Mouse (Mus musculus): ENCODE results near the gene Ano9. TPM values are rescaled to one million over a fixed set of nuclear protein-coding genes. Genes with fewer than 3 reads are reported as not detected.

The Ano9 gene
- polyA plus RNA-seq, 1 experiment from 2014 or later, result 20.3 TPM

GRCm38 (mm10) chr7:141121051-141121531 is 3.5 kb upstream of the Ano9 start:
- no peak overlapping the region for H3K9ac ChIP-seq (ENCODE audit: low read length)
- WGBS, result 78% methylated on average over 5 of the region's 5 CpGs
- no peak overlapping the region for H3K4me2 ChIP-seq (ENCODE audit: low read length)
- DNase-seq (ENCODE audit: low spot score) (no peak), ATAC-seq (replicated peaks; ENCODE audit: low FRiP score, low TSS enrichment, low read depth) (no peak)
- H3K9me3 ChIP-seq (ENCODE audit: control insufficient read depth, low read length), result no peaks in the 10 kb centered on the region
- no peaks in the 10 kb centered on the region for H3K27me3 ChIP-seq (replicated peaks; ENCODE audit: control insufficient read depth, insufficient read depth, low read length)
- H3K36me3 ChIP-seq (ENCODE audit: control insufficient read depth, insufficient read depth, low read length), result no peaks in the 10 kb centered on the region
- no peak overlapping the region for H3K4me3 ChIP-seq (ENCODE audit: low read depth, low read length)
- no peaks in the 10 kb centered on the region for H3K4me1 ChIP-seq (replicated peaks; ENCODE audit: control insufficient read depth, insufficient read depth, low read length)
- no peak overlapping the region for H3K27ac ChIP-seq (ENCODE audit: low read depth)

- H3K36me3 ChIP-seq (ENCODE audit: control insufficient read depth, insufficient read depth, low read length), result no peaks in the 10 kb centered on the region
- no peaks in the 10 kb centered on the region for H3K27me3 ChIP-seq (replicated peaks; ENCODE audit: control insufficient read depth, insufficient read depth, low read length)
- H3K9me3 ChIP-seq (ENCODE audit: control insufficient read depth, low read length), result no peaks in the 10 kb centered on the region
- 85% methylated on average over 3 of the region's 3 CpGs for WGBS
- ATAC-seq (replicated peaks; ENCODE audit: low FRiP score, low TSS enrichment, low read depth) (no peak), DNase-seq (ENCODE audit: low spot score) (no peak)
- no peak overlapping the region for H3K4me3 ChIP-seq (ENCODE audit: low read depth, low read length)
- no peaks in the 10 kb centered on the region for H3K4me1 ChIP-seq (replicated peaks; ENCODE audit: control insufficient read depth, insufficient read depth, low read length)
- H3K27ac ChIP-seq (ENCODE audit: low read depth), result no peak overlapping the region
- no peak overlapping the region for H3K4me2 ChIP-seq (ENCODE audit: low read length)
- no peak overlapping the region for H3K9ac ChIP-seq (ENCODE audit: low read length)
These were observed 3.0 kb upstream of the Ano9 start for GRCm38 (mm10) chr7:141120605-141121004.

GRCm38 (mm10) chr7:141119487-141119886 is 1.9 kb upstream of the Ano9 start:
- no peak overlapping the region for H3K27ac ChIP-seq (ENCODE audit: low read depth)
- no peaks in the 10 kb centered on the region for H3K27me3 ChIP-seq (replicated peaks; ENCODE audit: control insufficient read depth, insufficient read depth, low read length)
- ATAC-seq (replicated peaks; ENCODE audit: low FRiP score, low TSS enrichment, low read depth) (no peak), DNase-seq (ENCODE audit: low spot score) (no peak)
- no peak overlapping the region for H3K9ac ChIP-seq (ENCODE audit: low read length)
- H3K4me1 ChIP-seq (replicated peaks; ENCODE audit: control insufficient read depth, insufficient read depth, low read length), result no peaks in the 10 kb centered on the region
- no peak overlapping the region for H3K4me2 ChIP-seq (ENCODE audit: low read length)
- no peaks in the 10 kb centered on the region for H3K9me3 ChIP-seq (ENCODE audit: control insufficient read depth, low read length)
- H3K36me3 ChIP-seq (ENCODE audit: control insufficient read depth, insufficient read depth, low read length), result no peaks in the 10 kb centered on the region
- 72% methylated on average over 3 of the region's 3 CpGs for WGBS
- no peak overlapping the region for H3K4me3 ChIP-seq (ENCODE audit: low read depth, low read length)

GRCm38 (mm10) chr7:141115874-141116273 is 1.7 kb downstream of the Ano9 start:
- H3K4me2 ChIP-seq (ENCODE audit: low read length), result no peak overlapping the region
- no peaks in the 10 kb centered on the region for H3K4me1 ChIP-seq (replicated peaks; ENCODE audit: control insufficient read depth, insufficient read depth, low read length)
- no peaks in the 10 kb centered on the region for H3K36me3 ChIP-seq (ENCODE audit: control insufficient read depth, insufficient read depth, low read length)
- ATAC-seq (replicated peaks; ENCODE audit: low FRiP score, low TSS enrichment, low read depth) (no peak), DNase-seq (ENCODE audit: low spot score) (no peak)
- 87% methylated on average over 9 of the region's 9 CpGs for WGBS
- no peak overlapping the region for H3K27ac ChIP-seq (ENCODE audit: low read depth)
- no peak overlapping the region for H3K4me3 ChIP-seq (ENCODE audit: low read depth, low read length)
- no peaks in the 10 kb centered on the region for H3K9me3 ChIP-seq (ENCODE audit: control insufficient read depth, low read length)
- H3K9ac ChIP-seq (ENCODE audit: low read length), result no peak overlapping the region
- H3K27me3 ChIP-seq (replicated peaks; ENCODE audit: control insufficient read depth, insufficient read depth, low read length), result no peaks in the 10 kb centered on the region

GRCm38 (mm10) chr7:141103161-141103560 is 14.4 kb downstream of the Ano9 start:
- H3K9me3 ChIP-seq (ENCODE audit: control insufficient read depth, low read length), result no peaks in the 10 kb centered on the region
- ATAC-seq (replicated peaks; ENCODE audit: low FRiP score, low TSS enrichment, low read depth), result no peak

GRCm38 (mm10) chr7:141099911-141100691 is 17.5 kb downstream of the Ano9 start, which contains the start of gene Sigirr:
TSS of gene Sigirr (minus strand) at chr7:141100572.
- Histone ChIP-seq H3K27ac (ENCODE audit: low read depth) (peak within 1 kb of the TSS; percentile 77), H3K36me3 (ENCODE audit: control insufficient read depth, insufficient read depth, low read length) (no peaks in the 10 kb centered on the region), H3K27me3 (replicated peaks; ENCODE audit: control insufficient read depth, insufficient read depth, low read length) (peaks cover 22% of the 10 kb centered on the region), H3K4me1 (replicated peaks; ENCODE audit: control insufficient read depth, insufficient read depth, low read length) (peaks cover 2% of the 10 kb centered on the region; the same call in 1 of the 2 replicates), H3K4me2 (ENCODE audit: low read length) (peak within 1 kb of the TSS; percentile 82), H3K9ac (ENCODE audit: low read length) (peak within 1 kb of the TSS; percentile 49), H3K9me3 (ENCODE audit: control insufficient read depth, low read length) (no peaks in the 10 kb centered on the region), H3K4me3 (ENCODE audit: low read depth, low read length) (peak within 1 kb of the TSS; percentile 41)
- peak; percentile 85 for DNase-seq (ENCODE audit: low spot score)
- WGBS, result 1% methylated on average over 56 of the region's 56 CpGs
- peak; percentile 75 for ATAC-seq (replicated peaks; ENCODE audit: low FRiP score, low TSS enrichment, low read depth)

More at GRCm38 (mm10) chr7:141103161-141103560, 14.4 kb downstream of the Ano9 start:
- H3K27ac ChIP-seq (ENCODE audit: low read depth), result no peak overlapping the region
- H3K9ac ChIP-seq (ENCODE audit: low read length), result no peak overlapping the region
- WGBS, result 65% methylated on average over 3 of the region's 3 CpGs
- peaks cover 22% of the 10 kb centered on the region for H3K27me3 ChIP-seq (replicated peaks; ENCODE audit: control insufficient read depth, insufficient read depth, low read length)
- H3K36me3 ChIP-seq (ENCODE audit: control insufficient read depth, insufficient read depth, low read length), result no peaks in the 10 kb centered on the region
- DNase-seq (ENCODE audit: low spot score), result no peak
- no peaks in the 10 kb centered on the region; the same call in 1 of the 2 replicates for H3K4me1 ChIP-seq (replicated peaks; ENCODE audit: control insufficient read depth, insufficient read depth, low read length)
- H3K4me2 ChIP-seq (ENCODE audit: low read length), result no peak overlapping the region
- no peak overlapping the region for H3K4me3 ChIP-seq (ENCODE audit: low read depth, low read length)

GRCm38 (mm10) chr7:141097177-141097576 is 20.4 kb downstream of the Ano9 start:
- no peak overlapping the region for H3K27ac ChIP-seq (ENCODE audit: low read depth)
- WGBS, result 81% methylated on average over 5 of the region's 5 CpGs
- no peak overlapping the region for H3K9ac ChIP-seq (ENCODE audit: low read length)
- no peaks in the 10 kb centered on the region for H3K9me3 ChIP-seq (ENCODE audit: control insufficient read depth, low read length)
- ATAC-seq (replicated peaks; ENCODE audit: low FRiP score, low TSS enrichment, low read depth), result no peak
- H3K4me3 ChIP-seq (ENCODE audit: low read depth, low read length), result no peak overlapping the region
- no peaks in the 10 kb centered on the region for H3K36me3 ChIP-seq (ENCODE audit: control insufficient read depth, insufficient read depth, low read length)
- peaks cover 5% of the 10 kb centered on the region; the same call in 1 of the 2 replicates for H3K4me1 ChIP-seq (replicated peaks; ENCODE audit: control insufficient read depth, insufficient read depth, low read length)
- no peak overlapping the region for H3K4me2 ChIP-seq (ENCODE audit: low read length)
- no peak for DNase-seq (ENCODE audit: low spot score)
- peaks cover 22% of the 10 kb centered on the region for H3K27me3 ChIP-seq (replicated peaks; ENCODE audit: control insufficient read depth, insufficient read depth, low read length)

GRCm38 (mm10) chr7:141096649-141097056 is 21.0 kb downstream of the Ano9 start:
- H3K4me3 ChIP-seq (ENCODE audit: low read depth, low read length), result no peak overlapping the region
- DNase-seq (ENCODE audit: low spot score) (no peak), ATAC-seq (replicated peaks; ENCODE audit: low FRiP score, low TSS enrichment, low read depth) (no peak)
- no peak overlapping the region for H3K4me2 ChIP-seq (ENCODE audit: low read length)
- H3K27ac ChIP-seq (ENCODE audit: low read depth), result no peak overlapping the region
- H3K4me1 ChIP-seq (replicated peaks; ENCODE audit: control insufficient read depth, insufficient read depth, low read length), result peaks cover 5% of the 10 kb centered on the region; the same call in 1 of the 2 replicates
- H3K27me3 ChIP-seq (replicated peaks; ENCODE audit: control insufficient read depth, insufficient read depth, low read length), result peaks cover 20% of the 10 kb centered on the region
- no peak overlapping the region for H3K9ac ChIP-seq (ENCODE audit: low read length)
- H3K36me3 ChIP-seq (ENCODE audit: control insufficient read depth, insufficient read depth, low read length), result no peaks in the 10 kb centered on the region
- 39% methylated on average over 6 of the region's 6 CpGs for WGBS
- H3K9me3 ChIP-seq (ENCODE audit: control insufficient read depth, low read length), result no peaks in the 10 kb centered on the region
